Mouse (Mus musculus) thymus, adult 2 months (tissue): ENCODE measurements around the gene Fut8.

Source experiments
- CTCF ChIP-seq: fragments of 200-500 bp; IDR thresholded peaks from 2 replicates; pipeline ENCODE4 v1.5.1; 2012; ENCODE audit warnings: mild to moderate bottlenecking, control low read depth, low read length, moderate library complexity, borderline replicate concordance; ENCODE audit not compliant: control insufficient read depth, poor library complexity, insufficient read depth; ENCODE audit errors: extremely low read depth
- POLR2A ChIP-seq: fragments of 200-500 bp; IDR thresholded peaks from 2 replicates; pipeline ENCODE4 v1.6.1; 2012; ENCODE audit warnings: mild to moderate bottlenecking, low read length, control low read depth, moderate library complexity; ENCODE audit not compliant: control insufficient read depth, poor library complexity, insufficient read depth; ENCODE audit errors: extremely low read depth

GRCm38 (mm10) chr12:77206852-77207251 is 31.1 kb upstream of the Fut8 start:
- TF ChIP-seq CTCF (no peak), POLR2A (no peak)
